Mouse (Mus musculus) spleen, adult 2 months (tissue): ENCODE data around the gene Ptch1. TPM values are rescaled to one million over a fixed set of nuclear protein-coding genes. Genes with fewer than 3 reads are reported as not detected.

ENCODE experiments used
- DNase-seq, 2 experiments: peaks; one replicate each; pipeline versions ENCODE4 v3.0.0 to v3.0.0-alpha.2; 2012 to 2021; ENCODE audit warnings: low spot score in 2 of 2, low read depth in 1 of 2
- H3K27ac ChIP-seq: fragments of 200-500 bp; 2 replicates; pipeline ENCODE4 v1.5.1; 2012; ENCODE audit warnings: low read length, inconsistent platforms; ENCODE audit not compliant: insufficient read depth
- H3K27me3 ChIP-seq: fragments of 200-500 bp; 2 replicates; pipeline ENCODE4 v1.6.1; 2012; ENCODE audit warnings: mild to moderate bottlenecking, moderate library complexity, low read length, inconsistent platforms; ENCODE audit not compliant: control insufficient read depth, insufficient read depth
- H3K36me3 ChIP-seq: fragments of 200-500 bp; 2 replicates; pipeline ENCODE4 v1.6.1; 2012; ENCODE audit warnings: mild to moderate bottlenecking, low read length, inconsistent platforms; ENCODE audit not compliant: control insufficient read depth, insufficient read depth
- H3K4me1 ChIP-seq: fragments of 200-500 bp; 2 replicates; pipeline ENCODE4 v1.6.1; 2011; ENCODE audit warnings: inconsistent platforms; ENCODE audit not compliant: control insufficient read depth, insufficient read depth, insufficient read length
- H3K4me3 ChIP-seq: fragments of 200-500 bp; 2 replicates; pipeline ENCODE4 v1.5.1; 2011; ENCODE audit warnings: mild to moderate bottlenecking, inconsistent platforms; ENCODE audit not compliant: insufficient read depth, insufficient read length; ENCODE audit errors: extremely low read depth
- CTCF ChIP-seq: fragments of 200-500 bp; IDR thresholded peaks from 2 replicates; pipeline ENCODE4 v1.5.1; 2011; ENCODE audit warnings: mild to moderate bottlenecking, inconsistent platforms; ENCODE audit not compliant: insufficient read depth, insufficient read length, insufficient replicate concordance; ENCODE audit errors: extremely low read depth
- POLR2A ChIP-seq: fragments of 200-500 bp; IDR thresholded peaks from 2 replicates; pipeline ENCODE4 v1.6.1; 2011; ENCODE audit warnings: low read depth, low read length, inconsistent platforms
- WGBS: fragments of 180-500 bp; shearing (Covaris S2); methylation state at CpG from one replicate; pipeline ENCODE4 v1.1.7; 2018; 5-methylcytosine and 5-hydroxymethylcytosine counted together
- polyA plus RNA-seq: library from polyadenylated mRNA; depleted of rRNA; stranded (reverse); fragments of >200 nt; gene quantifications from 2 replicates; pipeline ENCODE4 v1.2.3, GENCODE M21; 2012

The Ptch1 gene
- polyA plus RNA-seq, 1 experiment, result 8.2 TPM

DNA sequence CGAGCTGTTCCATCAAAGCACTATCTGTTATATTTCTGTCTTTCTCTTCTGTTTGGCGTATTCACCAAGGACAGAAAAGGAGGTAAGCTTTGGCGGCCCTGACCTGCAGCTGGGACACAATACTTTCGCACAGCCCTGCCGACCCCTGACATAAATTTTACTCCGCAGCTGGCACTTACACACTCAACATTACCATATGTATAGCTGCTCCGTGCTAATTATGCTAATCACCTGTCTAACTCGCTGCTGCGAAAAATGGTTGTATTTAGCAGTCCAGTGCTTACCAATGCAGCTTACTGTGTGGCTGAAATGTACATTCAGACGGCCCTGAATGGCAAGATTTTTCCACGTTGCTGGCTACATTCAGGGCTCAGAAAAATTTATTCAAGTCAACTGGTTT, 18.8 kb downstream of the Ptch1 start:
- Histone ChIP-seq H3K27ac (no peak overlapping the region), H3K27me3 (no peaks in the 10 kb centered on the region), H3K4me1 (peaks cover 6% of the 10 kb centered on the region; the same call in 1 of the 2 replicates), H3K36me3 (no peaks in the 10 kb centered on the region; the same call in 1 of the 2 replicates), H3K4me3 (no peak overlapping the region)
- 89% methylated on average over 11 of the region's 11 CpGs for WGBS
- no peak for DNase-seq
- no peak for TF ChIP-seq CTCF
- no peak for TF ChIP-seq POLR2A

DNA sequence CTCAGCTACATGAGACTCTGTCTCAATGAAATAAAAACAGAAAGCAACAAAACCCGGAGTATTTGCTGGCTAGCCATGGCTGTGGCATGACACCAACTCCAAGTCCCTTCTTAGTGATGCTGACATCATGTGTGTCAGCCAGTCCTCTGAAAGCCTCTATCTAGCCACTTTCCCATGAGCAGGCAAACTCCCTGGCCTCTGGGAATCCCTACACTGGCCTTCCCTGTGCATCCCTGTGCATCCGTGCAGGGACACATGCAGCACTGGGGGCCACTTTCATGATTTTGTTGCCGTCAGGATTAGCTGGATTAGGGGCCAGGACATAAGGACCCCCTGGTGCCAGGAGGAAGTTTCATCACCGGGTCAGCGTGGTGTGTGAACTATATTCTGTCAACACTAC, 20.0 kb downstream of the Ptch1 start:
- no peaks in the 10 kb centered on the region for H3K27me3 ChIP-seq
- DNase-seq, result no peak

GRCm38 (mm10) chr13:63552291-63552932, 21.0 kb downstream of the Ptch1 start:
- Histone ChIP-seq H3K27ac (no peak overlapping the region), H3K27me3 (no peaks in the 10 kb centered on the region), H3K36me3 (no peaks in the 10 kb centered on the region; the same call in 1 of the 2 replicates), H3K4me3 (no peak overlapping the region), H3K4me1 (peaks cover 6% of the 10 kb centered on the region; the same call in 1 of the 2 replicates)
- no peak for TF ChIP-seq POLR2A
- TF ChIP-seq CTCF, result no peak
- peak in 1 of 2 experiments; percentile 18 for DNase-seq
- 34% methylated on average over 10 of the region's 10 CpGs for WGBS

More for the DNA sequence above, 20.0 kb downstream of the Ptch1 start:
- 70% methylated on average over 5 of the region's 5 CpGs for WGBS
- Histone ChIP-seq H3K4me3 (no peak overlapping the region), H3K36me3 (no peaks in the 10 kb centered on the region; the same call in 1 of the 2 replicates), H3K27ac (no peak overlapping the region), H3K4me1 (peaks cover 6% of the 10 kb centered on the region; the same call in 1 of the 2 replicates)
- no peak for TF ChIP-seq CTCF
- no peak for TF ChIP-seq POLR2A

- Histone ChIP-seq H3K27ac (no peak overlapping the region), H3K27me3 (no peaks in the 10 kb centered on the region), H3K4me3 (no peak overlapping the region), H3K36me3 (peaks cover 2% of the 10 kb centered on the region), H3K4me1 (peaks cover 6% of the 10 kb centered on the region; the same call in 1 of the 2 replicates)
- WGBS, result 88% methylated on average over 10 of the region's 10 CpGs
- no peak for DNase-seq
- no peak for TF ChIP-seq CTCF
- TF ChIP-seq POLR2A, result no peak
Measured at GRCm38 (mm10) chr13:63551552-63552290, 21.7 kb downstream of the Ptch1 start.

GRCm38 (mm10) chr13:63550367-63550766, 23.0 kb downstream of the Ptch1 start:
- no peak overlapping the region for H3K4me3 ChIP-seq
- H3K36me3 ChIP-seq, result peaks cover 2% of the 10 kb centered on the region
- WGBS, result 80% methylated on average over 5 of the region's 5 CpGs
- DNase-seq, result no peak
- no peaks in the 10 kb centered on the region for H3K27me3 ChIP-seq
- H3K4me1 ChIP-seq, result peaks cover 6% of the 10 kb centered on the region; the same call in 1 of the 2 replicates
- H3K27ac ChIP-seq, result no peak overlapping the region
- no peak for TF ChIP-seq POLR2A
- no peak for TF ChIP-seq CTCF

GRCm38 (mm10) chr13:63549210-63549609, 24.2 kb downstream of the Ptch1 start:
- H3K27ac ChIP-seq, result no peak overlapping the region
- peaks cover 2% of the 10 kb centered on the region for H3K36me3 ChIP-seq
- no peaks in the 10 kb centered on the region for H3K27me3 ChIP-seq
- no peak overlapping the region for H3K4me3 ChIP-seq
- H3K4me1 ChIP-seq, result peaks cover 6% of the 10 kb centered on the region; the same call in 1 of the 2 replicates
- 88% methylated on average over 5 of the region's 5 CpGs for WGBS
- no peak for TF ChIP-seq POLR2A
- no peak for TF ChIP-seq CTCF
- DNase-seq, result no peak
